Mouse (Mus musculus): ENCODE results near the gene Irf2bp2. TPM values are rescaled to one million over a fixed set of nuclear protein-coding genes. Genes with fewer than 3 reads are reported as not detected.

The Irf2bp2 gene
- 8.8 and 9.6 TPM in 2 replicates for polyA plus RNA-seq (2016; fragmentation: Nextera tagmentation; extraction: Ambion mirVana)

- peak within 1 kb of the TSS; percentile 99 for H3K27ac ChIP-seq
- peak within 1 kb of the TSS; percentile 93 for H3K4me2 ChIP-seq (replicated peaks)
- no peaks in the 10 kb centered on the region for H3K27me3 ChIP-seq
- peaks cover 6% of the 10 kb centered on the region; the same call in 1 of the 2 replicates for H3K36me3 ChIP-seq
- no peaks in the 10 kb centered on the region for H3K9me3 ChIP-seq (replicated peaks)
- H3K4me3 ChIP-seq, result peak within 1 kb of the TSS; percentile 99
- peak; percentile 68 for ATAC-seq (ENCODE audit: low FRiP score)
- 2% methylated on average over 43 of the region's 56 CpGs for WGBS
- peak within 1 kb of the TSS; percentile 100 for H3K9ac ChIP-seq
- H3K4me1 ChIP-seq, result peaks cover 51% of the 10 kb centered on the region
These were observed at the start of gene Irf2bp2 for GRCm38 (mm10) chr8:126593889-126594480. Irf2bp2 (minus strand) TSS chr8:126593986.

GRCm38 (mm10) chr8:126642665-126643064 is 48.9 kb upstream of the Irf2bp2 start:
- no peak overlapping the region for H3K9ac ChIP-seq
- WGBS, result 97% methylated on average over 4 of the region's 4 CpGs
- H3K27ac ChIP-seq, result no peak overlapping the region
- H3K4me3 ChIP-seq, result no peak overlapping the region
- H3K36me3 ChIP-seq, result no peaks in the 10 kb centered on the region
- 0 out of 2 replicates have a peak, but pooled peaks cover 2% of the 10 kb centered on the region for H3K4me1 ChIP-seq
- H3K4me2 ChIP-seq (replicated peaks), result no peak overlapping the region
- H3K9me3 ChIP-seq (replicated peaks), result 0 out of 2 replicates have a peak, but pooled peaks cover 3% of the 10 kb centered on the region
- ATAC-seq (ENCODE audit: low FRiP score), result no peak
- H3K27me3 ChIP-seq, result no peaks in the 10 kb centered on the region

- no peaks in the 10 kb centered on the region for H3K27me3 ChIP-seq
- H3K4me3 ChIP-seq, result no peak overlapping the region
- no peak for ATAC-seq (ENCODE audit: low FRiP score)
- 0 out of 2 replicates have a peak, but pooled peaks cover 3% of the 10 kb centered on the region for H3K9me3 ChIP-seq (replicated peaks)
- H3K4me1 ChIP-seq, result 0 out of 2 replicates have a peak, but pooled peaks cover 2% of the 10 kb centered on the region
- no peak overlapping the region for H3K4me2 ChIP-seq (replicated peaks)
- 85% methylated on average over 3 of the region's 3 CpGs for WGBS
- H3K27ac ChIP-seq, result no peak overlapping the region
- H3K9ac ChIP-seq, result no peak overlapping the region
- no peaks in the 10 kb centered on the region for H3K36me3 ChIP-seq
These were observed 47.9 kb upstream of the Irf2bp2 start for GRCm38 (mm10) chr8:126641568-126642295.

- Histone ChIP-seq H3K27me3 (no peaks in the 10 kb centered on the region), H3K4me3 (no peak overlapping the region), H3K27ac (no peak overlapping the region), H3K4me2 (replicated peaks) (no peak overlapping the region), H3K36me3 (no peaks in the 10 kb centered on the region), H3K9me3 (replicated peaks) (0 out of 2 replicates have a peak, but pooled peaks cover 3% of the 10 kb centered on the region), H3K9ac (no peak overlapping the region), H3K4me1 (0 out of 2 replicates have a peak, but pooled peaks cover 1% of the 10 kb centered on the region)
- 86% methylated on average over 3 of the region's 3 CpGs for WGBS
- ATAC-seq (ENCODE audit: low FRiP score), result no peak
These were observed 45.4 kb upstream of the Irf2bp2 start for GRCm38 (mm10) chr8:126639161-126639560.

- no peaks in the 10 kb centered on the region for H3K36me3 ChIP-seq
- H3K9ac ChIP-seq, result no peak overlapping the region
- H3K27me3 ChIP-seq, result no peaks in the 10 kb centered on the region
- ATAC-seq (ENCODE audit: low FRiP score), result no peak
- 0 out of 2 replicates have a peak, but pooled peaks cover 3% of the 10 kb centered on the region for H3K9me3 ChIP-seq (replicated peaks)
- H3K4me1 ChIP-seq, result no peaks in the 10 kb centered on the region
- WGBS, result 78% methylated on average over 8 of the region's 8 CpGs
- no peak overlapping the region for H3K4me3 ChIP-seq
- no peak overlapping the region for H3K27ac ChIP-seq
- no peak overlapping the region for H3K4me2 ChIP-seq (replicated peaks)
These were observed 44.2 kb upstream of the Irf2bp2 start for GRCm38 (mm10) chr8:126638027-126638426.

- H3K27ac ChIP-seq, result no peak overlapping the region
- no peaks in the 10 kb centered on the region for H3K27me3 ChIP-seq
- no peaks in the 10 kb centered on the region for H3K36me3 ChIP-seq
- ATAC-seq (ENCODE audit: low FRiP score), result no peak
- H3K4me3 ChIP-seq, result no peak overlapping the region
- peaks cover 13% of the 10 kb centered on the region for H3K9me3 ChIP-seq (replicated peaks)
- no peaks in the 10 kb centered on the region for H3K4me1 ChIP-seq
- WGBS, result 76% methylated on average over 6 of the region's 6 CpGs
- H3K9ac ChIP-seq, result no peak overlapping the region
- no peak overlapping the region for H3K4me2 ChIP-seq (replicated peaks)
These were observed 40.8 kb upstream of the Irf2bp2 start for GRCm38 (mm10) chr8:126634541-126635048.

GRCm38 (mm10) chr8:126628616-126629015 is 34.8 kb upstream of the Irf2bp2 start:
- WGBS, result 94% methylated on average over 3 of the region's 3 CpGs
- no peaks in the 10 kb centered on the region for H3K4me1 ChIP-seq
- no peak overlapping the region for H3K9ac ChIP-seq
- no peak overlapping the region for H3K4me3 ChIP-seq
- H3K9me3 ChIP-seq (replicated peaks), result peaks cover 13% of the 10 kb centered on the region
- H3K27me3 ChIP-seq, result no peaks in the 10 kb centered on the region
- H3K36me3 ChIP-seq, result no peaks in the 10 kb centered on the region
- no peak for ATAC-seq (ENCODE audit: low FRiP score)
- H3K4me2 ChIP-seq (replicated peaks), result no peak overlapping the region
- no peak overlapping the region for H3K27ac ChIP-seq

- no peak overlapping the region for H3K9ac ChIP-seq
- H3K9me3 ChIP-seq (replicated peaks), result peaks cover 13% of the 10 kb centered on the region
- 93% methylated on average over 11 of the region's 11 CpGs for WGBS
- no peak overlapping the region for H3K4me2 ChIP-seq (replicated peaks)
- no peaks in the 10 kb centered on the region for H3K36me3 ChIP-seq
- no peak overlapping the region for H3K27ac ChIP-seq
- no peak overlapping the region for H3K4me3 ChIP-seq
- no peaks in the 10 kb centered on the region for H3K4me1 ChIP-seq
- H3K27me3 ChIP-seq, result no peaks in the 10 kb centered on the region
- ATAC-seq (ENCODE audit: low FRiP score), result no peak
These were observed 32.6 kb upstream of the Irf2bp2 start for GRCm38 (mm10) chr8:126626415-126626814.

- H3K36me3 ChIP-seq, result no peaks in the 10 kb centered on the region
- H3K9ac ChIP-seq, result no peak overlapping the region
- H3K4me3 ChIP-seq, result no peak overlapping the region
- H3K27ac ChIP-seq, result no peak overlapping the region
- H3K4me2 ChIP-seq (replicated peaks), result no peak overlapping the region
- H3K27me3 ChIP-seq, result no peaks in the 10 kb centered on the region
- no peaks in the 10 kb centered on the region for H3K9me3 ChIP-seq (replicated peaks)
- 88% methylated on average over 9 of the region's 9 CpGs for WGBS
- no peaks in the 10 kb centered on the region for H3K4me1 ChIP-seq
- ATAC-seq (ENCODE audit: low FRiP score), result no peak
These were observed 28.5 kb upstream of the Irf2bp2 start for GRCm38 (mm10) chr8:126622111-126622795.

- ATAC-seq (ENCODE audit: low FRiP score), result no peak
- WGBS, result 82% methylated on average over 3 of the region's 3 CpGs
These were observed 26.9 kb upstream of the Irf2bp2 start for GRCm38 (mm10) chr8:126620721-126621120.

GRCm38 (mm10) chr8:126619487-126619886 is 25.7 kb upstream of the Irf2bp2 start:
- Histone ChIP-seq H3K27ac (no peak overlapping the region), H3K27me3 (no peaks in the 10 kb centered on the region), H3K9ac (no peak overlapping the region), H3K9me3 (replicated peaks) (no peaks in the 10 kb centered on the region), H3K4me1 (no peaks in the 10 kb centered on the region), H3K4me2 (replicated peaks) (no peak overlapping the region), H3K4me3 (no peak overlapping the region), H3K36me3 (no peaks in the 10 kb centered on the region)
- ATAC-seq (ENCODE audit: low FRiP score), result no peak
- WGBS, result 92% methylated on average over 6 of the region's 6 CpGs

More at GRCm38 (mm10) chr8:126620721-126621120, 26.9 kb upstream of the Irf2bp2 start:
- Histone ChIP-seq H3K27me3 (no peaks in the 10 kb centered on the region), H3K9me3 (replicated peaks) (no peaks in the 10 kb centered on the region), H3K9ac (no peak overlapping the region), H3K4me1 (no peaks in the 10 kb centered on the region), H3K27ac (no peak overlapping the region), H3K36me3 (no peaks in the 10 kb centered on the region), H3K4me3 (no peak overlapping the region), H3K4me2 (replicated peaks) (no peak overlapping the region)

GRCm38 (mm10) chr8:126617665-126618064 is 23.9 kb upstream of the Irf2bp2 start:
- Histone ChIP-seq H3K36me3 (no peaks in the 10 kb centered on the region), H3K4me3 (no peak overlapping the region), H3K27me3 (no peaks in the 10 kb centered on the region), H3K4me2 (replicated peaks) (no peak overlapping the region), H3K9ac (no peak overlapping the region), H3K4me1 (no peaks in the 10 kb centered on the region), H3K27ac (no peak overlapping the region), H3K9me3 (replicated peaks) (no peaks in the 10 kb centered on the region)
- 97% methylated on average over 5 of the region's 5 CpGs for WGBS
- ATAC-seq (ENCODE audit: low FRiP score), result no peak

Data from hindbrain, embryonic 12.5 days (tissue).